Mouse (Mus musculus) brain, embryonic 14.5 days (tissue): ENCODE results near the gene Rcc1.

Source experiments
- CTCF ChIP-seq: fragments of 200-500 bp; IDR thresholded peaks from 2 replicates; pipeline ENCODE4 v1.5.1; 2012; ENCODE audit warnings: inconsistent platforms, mild to moderate bottlenecking, moderate library complexity, borderline replicate concordance; ENCODE audit not compliant: insufficient read depth, insufficient read length; ENCODE audit errors: extremely low read depth
- POLR2A ChIP-seq: fragments of 200-500 bp; IDR thresholded peaks from 2 replicates; pipeline ENCODE4 v1.6.1; 2012; ENCODE audit warnings: mild to moderate bottlenecking, inconsistent platforms, borderline replicate concordance; ENCODE audit not compliant: poor library complexity, insufficient read depth, insufficient read length, severe bottlenecking; ENCODE audit errors: extremely low read depth

DNA sequence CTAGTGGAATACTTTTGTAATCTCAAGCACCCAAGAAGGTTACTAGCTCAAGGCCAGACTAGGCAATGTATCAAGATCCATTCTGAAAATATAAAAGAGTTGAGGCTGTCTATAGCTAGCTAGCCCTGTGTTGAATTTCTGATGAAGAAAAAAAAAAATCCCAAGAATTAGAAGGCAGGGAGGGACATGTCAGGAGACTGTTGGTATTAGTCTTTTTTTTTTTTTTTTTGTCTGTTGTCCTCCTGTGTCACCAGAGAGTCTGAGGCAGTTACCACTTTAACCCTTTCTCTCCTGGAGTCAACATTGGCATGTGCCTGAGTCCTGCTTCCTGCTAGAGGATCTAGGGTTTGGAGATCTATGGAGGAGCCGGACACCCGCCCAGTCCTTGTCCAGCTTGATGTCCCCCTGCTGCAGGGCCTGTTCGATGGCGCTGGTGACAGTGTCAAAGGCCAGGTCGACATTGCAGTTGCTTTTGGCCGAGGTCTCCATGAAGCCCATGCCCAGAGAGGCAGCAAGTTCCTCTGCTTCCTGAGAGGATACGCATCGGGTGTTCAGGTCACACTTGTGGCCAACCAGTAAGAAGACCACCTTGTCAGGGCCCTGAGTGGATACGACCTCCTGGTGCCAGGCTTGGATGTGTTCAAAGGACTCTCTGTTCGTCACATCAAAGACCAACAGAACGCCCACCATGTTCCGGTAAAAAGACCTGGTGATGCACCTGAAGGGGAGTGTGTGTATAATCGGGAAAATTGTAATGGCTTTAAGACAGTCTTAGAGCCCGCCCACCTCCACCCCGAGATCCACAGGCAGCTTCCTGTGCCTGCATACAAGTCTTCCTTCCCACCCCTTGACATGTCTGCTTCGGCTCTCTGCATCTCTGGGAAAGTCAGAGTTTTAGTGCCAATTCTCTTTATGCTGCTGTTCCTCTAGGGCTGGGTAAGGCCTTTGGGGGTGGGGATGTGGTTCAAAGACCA, 51.2 kb downstream of the Rcc1 start:
- TF ChIP-seq POLR2A = no peak
- TF ChIP-seq CTCF = no peak
